Mouse (Mus musculus) ES-Bruce4 (cell line): Measurements from ENCODE around the gene Akap14.

ENCODE experiments used
- CTCF ChIP-seq: IDR thresholded peaks from one replicate; pipeline ENCODE4 v1.8.1; 2011; ENCODE audit warnings: low read depth, low read length
- EP300 ChIP-seq: IDR thresholded peaks from 2 replicates; pipeline ENCODE4 v1.6.1; 2011; ENCODE audit warnings: low read depth, low read length; ENCODE audit not compliant: insufficient read depth
- POLR2A ChIP-seq: IDR thresholded peaks from one replicate; pipeline ENCODE4 v1.8.1; 2011; ENCODE audit warnings: low read length; ENCODE audit not compliant: insufficient read depth

GRCm38 (mm10) chrX:37168742-37169141 is at the start of gene Akap14:
- TF ChIP-seq CTCF (no peak), POLR2A (no peak), EP300 (no peak)
